Mouse (Mus musculus) forebrain, embryonic 14.5 days (tissue): ENCODE results near the gene Rps6kb1. TPM values are rescaled to one million over a fixed set of nuclear protein-coding genes. Genes with fewer than 3 reads are reported as not detected.

Experiments used
- ATAC-seq: fragments of 200-750 bp; cut with Nextera tagmentation; 2 replicates; pipeline ENCODE4 v1.8.0; 2017; ENCODE audit warnings: mild to moderate bottlenecking, moderate library complexity
- DNase-seq: peaks from one replicate; pipeline ENCODE4 v3.0.0-alpha.2; 2015; ENCODE audit warnings: low spot score
- H3K27ac ChIP-seq: fragments of 300-500 bp; sonication (generic); 2 replicates; pipeline ENCODE4 v1.5.1; 2014; ENCODE audit warnings: low read depth, mild to moderate bottlenecking, control low read depth, low read length, moderate library complexity
- H3K27me3 ChIP-seq: fragments of 300-500 bp; sonication (generic); replicated peaks from 2 replicates; pipeline ENCODE4 v1.6.1; 2014; ENCODE audit warnings: low read length, control low read depth, mixed read lengths; ENCODE audit not compliant: control insufficient read depth, insufficient read depth
- H3K36me3 ChIP-seq: fragments of 300-500 bp; sonication (generic); 2 replicates; pipeline ENCODE4 v1.6.1; 2014; ENCODE audit warnings: low read length, control low read depth; ENCODE audit not compliant: control insufficient read depth, insufficient read depth
- H3K4me1 ChIP-seq: fragments of 300-500 bp; sonication (generic); 2 replicates; pipeline ENCODE4 v1.6.1; 2014; ENCODE audit warnings: antibody characterized with exemption, low read length, control low read depth; ENCODE audit not compliant: control insufficient read depth, insufficient read depth
- H3K4me2 ChIP-seq: fragments of 300-500 bp; sonication (generic); 2 replicates; pipeline ENCODE4 v1.6.1; 2014; ENCODE audit warnings: mild to moderate bottlenecking, control low read depth, low read length
- H3K4me3 ChIP-seq: fragments of 300-500 bp; sonication (generic); 2 replicates; pipeline ENCODE4 v1.5.1; 2014; ENCODE audit warnings: low read depth, low read length, control low read depth
- H3K9ac ChIP-seq: fragments of 300-500 bp; sonication (generic); 2 replicates; pipeline ENCODE4 v1.6.1; 2014; ENCODE audit warnings: mild to moderate bottlenecking, low read length, control low read depth, moderate library complexity
- H3K9me3 ChIP-seq: fragments of 300-500 bp; sonication (generic); replicated peaks from 2 replicates; pipeline ENCODE4 v1.6.1; 2016; ENCODE audit warnings: low read length, control low read depth, mixed read lengths; ENCODE audit not compliant: control insufficient read depth
- WGBS: fragments of 180-500 bp; shearing (Covaris S2); extraction: QIAGEN DNeasy Blood & Tissue Kit; methylation state at CpG from one replicate; pipeline ENCODE4 v1.1.7; 2014; 5-methylcytosine and 5-hydroxymethylcytosine counted together
- polyA plus RNA-seq: library from polyadenylated mRNA; unstranded; fragments of >200 nt; fragmentation: Nextera tagmentation; extraction: Ambion mirVana; gene quantifications from 2 replicates; pipeline ENCODE4 v1.2.1, GENCODE M21; 2014

Rps6kb1 gene
- polyA plus RNA-seq, 1 experiment from 2014 or later, result 41.8 TPM

DNA sequence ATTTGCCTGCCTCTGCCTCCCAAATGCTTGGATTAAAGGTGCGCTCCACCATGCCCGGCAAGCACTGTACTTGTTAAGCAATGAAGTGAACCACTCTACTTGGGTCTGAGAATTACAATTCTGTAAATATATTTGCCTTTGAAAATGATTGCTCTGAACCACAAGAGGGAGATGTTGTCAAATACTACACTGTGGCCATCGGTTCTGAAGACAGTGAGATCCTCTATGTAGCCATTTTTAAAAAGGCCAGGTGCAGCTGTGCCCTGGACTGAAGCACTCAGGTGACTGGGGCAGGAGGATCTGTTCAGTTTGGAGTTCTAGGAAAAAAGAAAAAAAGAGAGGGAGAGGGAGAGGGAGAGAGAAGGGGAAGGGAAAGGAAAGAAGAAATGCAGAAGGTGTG, 23.8 kb upstream of the Rps6kb1 start:
- Histone ChIP-seq H3K4me1 (no peaks in the 10 kb centered on the region), H3K4me2 (no peak overlapping the region), H3K36me3 (no peaks in the 10 kb centered on the region), H3K27ac (no peak overlapping the region), H3K4me3 (no peak overlapping the region), H3K9ac (no peak overlapping the region), H3K27me3 (no peaks in the 10 kb centered on the region), H3K9me3 (no peaks in the 10 kb centered on the region)
- DNase-seq (peak; percentile 50), ATAC-seq (no peak)
- WGBS, result 80% methylated on average over 3 of the region's 3 CpGs

- no peak for DNase-seq
These were observed 13.7 kb upstream of the Rps6kb1 start for GRCm38 (mm10) chr11:86558258-86558657.

DNA sequence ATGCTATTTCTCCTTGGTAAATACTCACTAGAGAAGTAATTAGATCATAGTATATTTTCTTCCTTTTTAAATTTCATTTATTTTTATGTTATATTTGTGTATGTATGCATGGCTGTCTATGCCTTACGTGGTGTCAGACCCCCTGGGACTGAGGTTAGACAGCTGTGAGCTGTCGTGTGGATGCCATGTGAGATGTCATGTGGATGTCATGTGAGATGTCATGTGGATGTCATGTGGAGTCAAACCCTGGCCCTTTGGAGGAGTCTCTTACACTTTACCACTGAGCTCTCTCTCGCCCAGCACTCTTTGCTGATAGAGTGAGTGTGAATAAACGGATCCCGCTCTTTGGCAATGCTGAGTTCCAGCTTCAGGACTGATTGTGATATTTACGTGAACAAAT, 8.9 kb upstream of the Rps6kb1 start:
- Histone ChIP-seq H3K27me3 (no peaks in the 10 kb centered on the region), H3K9me3 (no peaks in the 10 kb centered on the region), H3K4me2 (no peak overlapping the region), H3K4me1 (no peaks in the 10 kb centered on the region), H3K4me3 (no peak overlapping the region), H3K27ac (no peak overlapping the region), H3K36me3 (peaks cover 5% of the 10 kb centered on the region; the same call in 1 of the 2 replicates), H3K9ac (no peak overlapping the region)
- 94% methylated on average over 6 of the region's 6 CpGs for WGBS
- DNase-seq (no peak), ATAC-seq (no peak)

More at GRCm38 (mm10) chr11:86558258-86558657, 13.7 kb upstream of the Rps6kb1 start:
- Histone ChIP-seq H3K36me3 (peaks cover 13% of the 10 kb centered on the region), H3K9me3 (no peaks in the 10 kb centered on the region), H3K27me3 (no peaks in the 10 kb centered on the region), H3K4me2 (no peak overlapping the region), H3K4me1 (no peaks in the 10 kb centered on the region), H3K27ac (no peak overlapping the region), H3K9ac (no peak overlapping the region), H3K4me3 (no peak overlapping the region)
- no peak for ATAC-seq
- WGBS, result 82% methylated on average over 4 of the region's 4 CpGs

DNA sequence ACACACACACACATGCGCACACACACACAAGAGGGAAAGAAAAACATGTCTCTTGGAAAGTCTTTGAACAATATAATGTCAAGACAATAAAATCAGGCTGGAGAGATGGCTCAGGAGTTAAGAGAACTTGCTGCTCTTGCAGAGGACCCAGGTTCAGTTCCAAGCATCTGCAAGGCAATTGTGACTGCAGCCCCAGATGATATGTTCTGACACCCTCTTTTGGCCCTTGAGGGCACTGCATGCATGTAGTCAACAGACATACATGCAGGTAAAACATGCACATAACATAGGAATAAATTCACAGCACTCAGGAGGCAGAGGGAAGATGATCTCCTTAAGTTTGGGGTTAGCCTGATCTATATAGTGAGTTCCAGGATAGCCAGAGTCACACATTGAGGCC, 2.8 kb upstream of the Rps6kb1 start:
- Histone ChIP-seq H3K27ac (no peak overlapping the region), H3K27me3 (no peaks in the 10 kb centered on the region), H3K36me3 (0 out of 2 replicates have a peak, but pooled peaks cover 2% of the 10 kb centered on the region), H3K9ac (no peak overlapping the region), H3K4me1 (peaks cover 8% of the 10 kb centered on the region; the same call in 1 of the 2 replicates), H3K4me2 (no peak overlapping the region), H3K4me3 (no peak overlapping the region), H3K9me3 (no peaks in the 10 kb centered on the region)
- 100% methylated on average over 1 of the region's 1 CpGs for WGBS
- ATAC-seq, result no peak
- no peak for DNase-seq

- Histone ChIP-seq H3K4me1 (peaks cover 8% of the 10 kb centered on the region; the same call in 1 of the 2 replicates), H3K4me3 (peak overlapping the region; percentile 96), H3K27me3 (no peaks in the 10 kb centered on the region), H3K27ac (no peak overlapping the region), H3K9ac (peak overlapping the region; percentile 37; the same call in 1 of the 2 replicates), H3K9me3 (no peaks in the 10 kb centered on the region), H3K4me2 (peak overlapping the region; percentile 83), H3K36me3 (no peaks in the 10 kb centered on the region)
- WGBS, result 80% methylated on average over 8 of the region's 8 CpGs
- no peak for ATAC-seq
- DNase-seq, result no peak
These were observed 951 bp upstream of the Rps6kb1 start for GRCm38 (mm10) chr11:86545556-86545955.

DNA sequence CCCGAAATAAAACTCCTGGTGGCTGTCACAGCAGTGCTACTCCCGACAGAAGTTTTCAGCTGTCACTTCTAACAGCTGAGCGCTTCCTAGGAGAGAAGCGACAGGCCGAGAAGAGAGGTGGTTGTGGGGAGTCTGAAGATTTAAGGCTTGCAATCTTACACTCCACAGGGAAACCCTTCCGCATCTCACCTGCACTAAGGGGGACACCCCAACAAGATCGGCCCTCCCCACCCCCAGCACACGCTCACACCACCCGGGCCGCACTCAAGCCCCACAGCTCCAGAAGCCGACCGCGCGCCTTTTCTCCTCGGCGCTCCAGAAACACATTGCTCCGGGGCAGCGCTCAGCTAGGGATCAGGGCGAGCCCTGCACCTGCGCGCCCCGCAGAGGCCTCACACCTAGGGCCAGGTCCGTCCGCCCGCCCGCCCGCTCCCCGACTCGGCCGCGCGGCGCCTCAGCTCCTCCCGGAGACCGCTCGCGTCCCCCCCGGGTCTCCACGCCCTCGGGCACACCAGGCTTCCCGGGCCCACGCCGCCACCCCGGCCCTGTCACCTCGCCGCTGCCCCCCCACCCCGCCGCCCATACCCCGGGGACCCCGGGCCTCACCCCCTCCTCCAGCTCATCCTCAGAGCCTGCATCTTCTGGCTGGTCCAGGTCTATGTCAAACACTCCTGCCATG, 506 bp downstream of the Rps6kb1 start:
- Histone ChIP-seq H3K27ac (peak overlapping the region; percentile 84), H3K4me3 (peak overlapping the region; percentile 96), H3K27me3 (no peaks in the 10 kb centered on the region), H3K9me3 (no peaks in the 10 kb centered on the region), H3K4me2 (peak overlapping the region; percentile 83), H3K36me3 (no peaks in the 10 kb centered on the region), H3K9ac (peak overlapping the region; percentile 94), H3K4me1 (peaks cover 8% of the 10 kb centered on the region; the same call in 1 of the 2 replicates)
- ATAC-seq, result peak; percentile 43
- DNase-seq, result peak; percentile 20
- WGBS, result 1% methylated on average over 49 of the region's 50 CpGs

DNA sequence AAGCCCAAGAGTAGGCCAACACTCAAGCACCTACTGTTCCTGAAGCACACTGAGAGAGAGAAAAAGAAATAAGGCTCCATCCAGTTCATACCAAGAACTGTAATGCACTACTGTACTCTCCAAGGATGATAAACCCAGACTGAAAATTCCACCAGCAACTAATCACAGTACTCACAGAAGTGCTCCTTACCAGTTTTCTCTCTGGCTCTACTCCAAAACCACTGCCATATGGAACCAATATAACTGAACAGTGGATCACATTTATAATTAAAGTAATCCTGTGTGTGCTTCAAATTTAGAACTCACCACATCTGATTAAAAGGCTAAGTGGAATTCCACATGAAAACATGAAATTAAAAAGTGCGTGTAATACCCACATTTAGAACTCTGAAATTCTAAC, 1.8 kb downstream of the Rps6kb1 start:
- no peak overlapping the region for H3K4me3 ChIP-seq
- ATAC-seq, result no peak
- 89% methylated on average over 1 of the region's 1 CpGs for WGBS

GRCm38 (mm10) chr11:86540476-86540845, 4.1 kb downstream of the Rps6kb1 start:
- Histone ChIP-seq H3K4me2 (no peak overlapping the region), H3K27me3 (no peaks in the 10 kb centered on the region), H3K36me3 (no peaks in the 10 kb centered on the region), H3K4me3 (no peak overlapping the region), H3K27ac (no peak overlapping the region), H3K9ac (no peak overlapping the region), H3K9me3 (no peaks in the 10 kb centered on the region), H3K4me1 (peaks cover 8% of the 10 kb centered on the region; the same call in 1 of the 2 replicates)
- no peak for DNase-seq
- 92% methylated on average over 2 of the region's 2 CpGs for WGBS
- no peak for ATAC-seq

More for the DNA sequence above, 1.8 kb downstream of the Rps6kb1 start:
- H3K4me2 ChIP-seq, result no peak overlapping the region; the same call in 1 of the 2 replicates
- no peak overlapping the region for H3K9ac ChIP-seq
- H3K9me3 ChIP-seq, result no peaks in the 10 kb centered on the region
- no peaks in the 10 kb centered on the region for H3K27me3 ChIP-seq
- peaks cover 8% of the 10 kb centered on the region; the same call in 1 of the 2 replicates for H3K4me1 ChIP-seq
- peak; percentile 4 for DNase-seq
- H3K36me3 ChIP-seq, result no peaks in the 10 kb centered on the region
- no peak overlapping the region for H3K27ac ChIP-seq

DNA sequence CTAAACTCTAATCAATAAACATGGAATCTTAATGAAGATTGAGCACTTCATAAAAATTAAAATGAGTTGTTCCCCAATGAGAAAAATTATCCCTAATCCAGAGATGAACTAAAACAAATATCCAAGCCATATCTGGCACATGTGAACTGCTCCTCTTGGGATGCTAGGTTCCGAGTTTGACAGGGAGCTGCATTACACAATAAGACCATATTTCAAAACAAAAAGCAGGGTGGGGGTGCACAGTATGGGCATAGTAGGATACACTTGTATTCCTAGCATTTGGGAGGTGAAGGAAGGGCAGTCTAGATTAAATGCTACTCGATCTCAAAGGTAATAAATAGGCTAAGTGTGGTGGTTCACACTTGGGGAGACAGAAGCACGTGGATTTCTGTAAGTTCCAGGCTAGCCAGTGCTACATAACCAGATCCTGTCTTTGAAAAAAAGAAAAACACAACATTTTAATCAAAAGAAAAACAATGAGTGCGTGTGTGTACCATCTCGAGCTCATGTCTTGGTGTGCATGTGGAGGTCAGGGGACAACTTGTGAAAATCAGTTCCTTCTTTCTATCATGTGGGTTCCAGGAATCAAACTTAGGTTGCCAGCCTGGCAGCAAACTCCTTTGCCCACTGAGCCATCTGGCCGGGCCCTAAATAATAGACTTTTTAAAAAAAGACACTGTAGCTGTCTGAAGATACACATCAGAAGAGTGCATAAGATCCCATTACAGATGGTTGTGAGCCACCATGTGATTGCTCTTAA, 4.7 kb downstream of the Rps6kb1 start:
- H3K27me3 ChIP-seq, result no peaks in the 10 kb centered on the region
- no peaks in the 10 kb centered on the region for H3K36me3 ChIP-seq
- H3K4me1 ChIP-seq, result peaks cover 8% of the 10 kb centered on the region; the same call in 1 of the 2 replicates
- H3K4me3 ChIP-seq, result no peak overlapping the region
- DNase-seq, result no peak
- H3K9ac ChIP-seq, result no peak overlapping the region
- 94% methylated on average over 6 of the region's 6 CpGs for WGBS
- no peak overlapping the region for H3K4me2 ChIP-seq
- no peaks in the 10 kb centered on the region for H3K9me3 ChIP-seq
- no peak for ATAC-seq
- H3K27ac ChIP-seq, result no peak overlapping the region
